ENCODE assay signal across 11 mouse cellular contexts in the genomic region with DNA sequence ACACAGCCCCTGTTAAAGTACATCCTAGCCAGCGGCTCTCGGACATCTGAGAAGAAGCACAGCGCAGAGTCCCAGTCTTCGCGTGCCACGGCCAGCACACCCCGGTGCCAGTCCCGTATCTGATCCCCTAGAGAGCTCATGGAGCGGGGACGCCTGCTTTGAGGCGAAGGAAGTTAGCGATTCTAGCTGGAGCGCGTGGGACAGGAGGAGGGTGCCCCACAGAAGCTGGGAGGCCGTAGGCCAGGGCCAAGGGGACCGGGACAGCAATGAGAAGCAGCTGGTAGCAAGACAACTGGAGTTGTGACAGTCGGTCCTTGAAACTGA. TPM values are rescaled to one million over a fixed set of nuclear protein-coding genes. Genes with fewer than 3 reads are reported as not detected.
DNase-seq lines count a peak whose midpoint lies in the region; ATAC-seq lines count a peak whose summit lies in the region.
"Had no signal": no experiment of that assay in that cellular context is flagged by ENCODE, and none has a peak within 500 bp of the region (broad histone marks: within the 10 kb centered on the region; RNA-seq: fewer than 3 reads in every experiment).

No protein-coding gene starts in this region.

- H3K9me3 ChIP-seq in kidney, embryonic 16.5 days (ENCODE audit: low read length) = no peaks in the 10 kb centered on the region
- no peaks in the 10 kb centered on the region for H3K9me3 ChIP-seq in embryonic facial prominence, embryonic 12.5 days

- ATAC-seq in kidney, embryonic 16.5 days (ENCODE audit: low FRiP score, low TSS enrichment) = peak; percentile 39
- no peak for ATAC-seq in embryonic facial prominence, embryonic 12.5 days (ENCODE audit: insufficient number of reproducible peaks, insufficient read depth, low FRiP score, low TSS enrichment)
- ATAC-seq in inflammation-experienced regulatory T-cells, adult 6 months = peak; percentile 21
- ATAC-seq in megakaryocyte-erythroid progenitor cell, adult 5-6 weeks (replicated peaks; ENCODE audit: low FRiP score, low TSS enrichment, poor library complexity, severe bottlenecking) = peak; percentile 16; the same call in 1 of the 2 replicates

- H3K27ac ChIP-seq in kidney, embryonic 16.5 days (ENCODE audit: low read length) = no peak overlapping the region
- H3K27ac ChIP-seq in embryonic facial prominence, embryonic 12.5 days = no peak overlapping the region

- no peak overlapping the region for H3K9ac ChIP-seq in kidney, embryonic 16.5 days (replicated peaks; ENCODE audit: low read length)
- H3K9ac ChIP-seq in embryonic facial prominence, embryonic 12.5 days = no peak overlapping the region

- 36% methylated on average over 17 of the region's 17 CpGs for WGBS in kidney, embryonic 16.5 days
- WGBS in embryonic facial prominence, embryonic 12.5 days = 43% methylated on average over 17 of the region's 17 CpGs

- H3K4me1 ChIP-seq in kidney, embryonic 16.5 days (ENCODE audit: insufficient read depth, low read length) = no peaks in the 10 kb centered on the region
- peaks cover 3% of the 10 kb centered on the region; the same call in 1 of the 2 replicates for H3K4me1 ChIP-seq in embryonic facial prominence, embryonic 12.5 days

- H3K36me3 ChIP-seq in kidney, embryonic 16.5 days (ENCODE audit: insufficient read depth, low read length) = no peaks in the 10 kb centered on the region
- no peaks in the 10 kb centered on the region for H3K36me3 ChIP-seq in embryonic facial prominence, embryonic 12.5 days

- no peaks in the 10 kb centered on the region for H3K27me3 ChIP-seq in kidney, embryonic 16.5 days (ENCODE audit: insufficient read depth, low read length)
- H3K27me3 ChIP-seq in embryonic facial prominence, embryonic 12.5 days = peaks cover 19% of the 10 kb centered on the region

- DNase-seq in kidney, adult 8-10 months = no peak
- DNase-seq in frontal cortex, postnatal 10 days (ENCODE audit: low spot score in 2 of 2) = no peak
- no peak for DNase-seq in gastrocnemius, postnatal 4 days (ENCODE audit: low spot score in 2 of 2)
- DNase-seq: gastrocnemius, postnatal 10 days; right cerebral cortex, postnatal 25 days had no signal

- H3K4me3 ChIP-seq in kidney, embryonic 16.5 days (ENCODE audit: low read length) = peak overlapping the region; percentile 16
- peak overlapping the region; percentile 6; the same call in 1 of the 2 replicates for H3K4me3 ChIP-seq in embryonic facial prominence, embryonic 12.5 days

- H3K4me2 ChIP-seq in kidney, embryonic 16.5 days (replicated peaks; ENCODE audit: low read depth, low read length) = peak overlapping the region; percentile 40
- peak overlapping the region; percentile 36 for H3K4me2 ChIP-seq in embryonic facial prominence, embryonic 12.5 days (replicated peaks)

RNA-seq across cellular contexts. Expression of a gene that starts 0.2 kb away (rescaled TPM):
- 0.39 and 0.65 TPM in 2 replicates for polyA plus RNA-seq in kidney, embryonic 16.5 days (2015; fragmentation: Nextera tagmentation; extraction: Ambion mirVana)
- 0.19 TPM in 1 of 2 replicates, not detected in the other for polyA plus RNA-seq in embryonic facial prominence, embryonic 12.5 days (2016; fragmentation: Nextera tagmentation; extraction: Ambion mirVana)
- 1 to 10 TPM in 2 of 3 experiments, under 1 TPM in 1; 0.68 to 4.2 (median 4.2) TPM for polyA plus RNA-seq in inflammation-experienced regulatory T-cells, adult 6 months (2017; shearing (Covaris generic))
- not detected in 2 replicates for total RNA-seq in megakaryocyte-erythroid progenitor cell, adult 5-6 weeks (2014; fragmentation: Nextera tagmentation)
- 1.1 TPM in 1 of 2 replicates, not detected in the other for total RNA-seq in megakaryocyte-erythroid progenitor cell, adult 5-6 weeks (2017)
- total RNA-seq in gastrocnemius, postnatal 4 days (2021) = not detected
- total RNA-seq: gastrocnemius, postnatal 10 days; layer of hippocampus, postnatal 10 days; monocyte, adult 5-6 weeks had no signal

RNA-seq across cellular contexts. Expression of a gene that starts 14.6 kb away (rescaled TPM):
- polyA plus RNA-seq in kidney, embryonic 16.5 days (2015; fragmentation: Nextera tagmentation; extraction: Ambion mirVana) = 8.6 and 10.0 TPM in 2 replicates
- not detected in 2 replicates for polyA plus RNA-seq in embryonic facial prominence, embryonic 12.5 days (2016; fragmentation: Nextera tagmentation; extraction: Ambion mirVana)
- polyA plus RNA-seq in inflammation-experienced regulatory T-cells, adult 6 months (2017; shearing (Covaris generic)) = under 1 TPM in 1 of 3 experiments, not detected in 2; 0.90 TPM
- not detected in 2 replicates for total RNA-seq in megakaryocyte-erythroid progenitor cell, adult 5-6 weeks (2014; fragmentation: Nextera tagmentation)
- not detected in 2 replicates for total RNA-seq in megakaryocyte-erythroid progenitor cell, adult 5-6 weeks (2017)
- total RNA-seq in gastrocnemius, postnatal 4 days (2021) = not detected
- total RNA-seq: gastrocnemius, postnatal 10 days; layer of hippocampus, postnatal 10 days; monocyte, adult 5-6 weeks had no signal

RNA-seq across cellular contexts. Expression of a gene that starts 40.6 kb away (rescaled TPM):
- 101 and 103 TPM in 2 replicates for polyA plus RNA-seq in kidney, embryonic 16.5 days (2015; fragmentation: Nextera tagmentation; extraction: Ambion mirVana)
- polyA plus RNA-seq in embryonic facial prominence, embryonic 12.5 days (2016; fragmentation: Nextera tagmentation; extraction: Ambion mirVana) = 99.1 and 103 TPM in 2 replicates
- polyA plus RNA-seq in inflammation-experienced regulatory T-cells, adult 6 months (2017; shearing (Covaris generic)) = 10 to 100 TPM; 11.3 to 20.4 (median 11.4) TPM
- 17.1 and 34.5 TPM in 2 replicates for total RNA-seq in megakaryocyte-erythroid progenitor cell, adult 5-6 weeks (2014; fragmentation: Nextera tagmentation)
- total RNA-seq in megakaryocyte-erythroid progenitor cell, adult 5-6 weeks (2017) = 5.9 and 21.1 TPM in 2 replicates
- total RNA-seq in gastrocnemius, postnatal 4 days (2021) = 10 to 100 TPM; 43.1 to 47.7 TPM
